Mouse (Mus musculus) embryonic fibroblast, embryonic 13.5 days (primary cell): ENCODE measurements around the gene Bmp2k.

Experiments
- CTCF ChIP-seq: IDR thresholded peaks from 2 replicates; pipeline ENCODE4 v1.5.1; 2011; ENCODE audit warnings: mild to moderate bottlenecking, control low read depth, low read length, moderate library complexity, borderline replicate concordance; ENCODE audit not compliant: insufficient read depth
- POLR2A ChIP-seq: IDR thresholded peaks from 2 replicates; pipeline ENCODE4 v1.6.1; 2011; ENCODE audit warnings: low read depth, mild to moderate bottlenecking, control low read depth, low read length, moderate library complexity

DNA sequence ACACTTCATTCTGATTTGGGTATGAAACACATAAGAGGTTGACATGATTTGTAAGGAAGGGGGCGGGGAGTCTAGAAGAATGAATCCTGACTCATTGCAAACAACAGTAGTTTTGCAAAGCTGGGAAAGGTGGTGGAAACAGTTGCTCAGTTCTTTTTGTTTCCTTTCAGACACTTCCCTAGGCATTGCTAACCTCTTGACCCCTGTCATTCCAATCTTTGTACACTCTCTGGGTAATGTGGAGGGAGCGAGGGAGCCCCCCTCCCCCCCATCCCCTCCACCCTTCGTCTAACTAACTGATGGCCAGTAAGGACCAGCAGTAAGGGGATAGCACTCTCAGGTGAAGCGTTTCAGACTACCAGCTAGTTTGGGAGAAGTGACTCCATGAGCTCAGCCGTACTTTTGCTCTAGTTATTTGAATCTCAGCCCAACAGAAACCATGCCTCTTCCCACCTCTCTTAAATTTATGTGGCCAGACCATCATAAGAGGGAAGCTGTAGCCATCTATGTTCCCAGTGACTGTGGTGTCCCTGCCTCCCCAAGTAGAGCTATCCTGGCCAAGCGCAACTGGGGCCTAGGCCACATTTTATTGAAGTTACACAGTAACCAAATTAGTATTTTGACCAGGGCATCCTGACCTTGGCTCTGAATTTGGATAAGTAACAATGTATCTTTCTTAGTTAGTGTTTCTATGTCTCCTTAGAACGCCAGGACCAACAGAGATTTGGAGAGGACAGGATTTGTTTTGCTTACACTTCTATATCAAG lies 27.6 kb upstream of the Bmp2k start:
- TF ChIP-seq CTCF (no peak), POLR2A (no peak)
